In genomic region chr1:172200161-172200560, GRCm38 (mm10) we compare ENCODE assay signal across 13 mouse cellular contexts. TPM values are rescaled to one million over a fixed set of nuclear protein-coding genes. Genes with fewer than 3 reads are reported as not detected.
DNase-seq lines count a peak whose midpoint lies in the region; ATAC-seq and TF ChIP-seq lines count a peak whose summit lies in the region.
"Had no signal": no experiment of that assay in that cellular context is flagged by ENCODE, and none has a peak within 500 bp of the region (broad histone marks: within the 10 kb centered on the region; RNA-seq: fewer than 3 reads in every experiment).

No protein-coding gene starts in this region.

- DNase-seq in testis, postnatal 10 days (ENCODE audit: low spot score): peak; percentile 40
- DNase-seq in testis, postnatal 14 days (ENCODE audit: low spot score): no peak
- DNase-seq in left cerebral cortex, postnatal 36 days (ENCODE audit: low spot score in 2 of 2): no peak
- no peak for DNase-seq in kidney, postnatal 10 days
- DNase-seq: B cell, adult 2 months; gastrocnemius, postnatal 14 days; kidney, adult 2 months had no signal

- H3K4me1 ChIP-seq in heart, embryonic 13.5 days: peaks cover 47% of the 10 kb centered on the region
- H3K4me1 ChIP-seq in heart, embryonic 11.5 days (ENCODE audit: control insufficient read depth, insufficient read depth, low read length): peaks cover 44% of the 10 kb centered on the region
- peaks cover 52% of the 10 kb centered on the region for H3K4me1 ChIP-seq in hindbrain, embryonic 16.5 days (ENCODE audit: control insufficient read depth, insufficient read depth, low read depth, low read length)
- peaks cover 52% of the 10 kb centered on the region for H3K4me1 ChIP-seq in olfactory bulb, adult 2 months (ENCODE audit: control insufficient read depth, insufficient read depth, low read length)

- TF ChIP-seq POLR2A in olfactory bulb, adult 2 months (IDR thresholded peaks at IDR 0.05; ENCODE audit: insufficient read depth, low read depth, low read length): no peak

- H3K4me2 ChIP-seq in heart, embryonic 13.5 days: no peak overlapping the region
- no peak overlapping the region for H3K4me2 ChIP-seq in heart, embryonic 11.5 days
- H3K4me2 ChIP-seq in hindbrain, embryonic 16.5 days (ENCODE audit: low read length): 0 out of 2 replicates have a peak overlapping the region, but pooled peaks have one; percentile 9

- WGBS in heart, embryonic 13.5 days: 88% methylated on average over 5 of the region's 5 CpGs
- WGBS in heart, embryonic 11.5 days (ENCODE audit: insufficient replicate concordance): 84% methylated on average over 5 of the region's 5 CpGs
- 60% methylated on average over 5 of the region's 5 CpGs for WGBS in hindbrain, embryonic 16.5 days
- 41% methylated on average over 5 of the region's 5 CpGs for WGBS in olfactory bulb, adult 2 months

- H3K4me3 ChIP-seq in heart, embryonic 13.5 days: no peak overlapping the region
- no peak overlapping the region for H3K4me3 ChIP-seq in heart, embryonic 11.5 days (ENCODE audit: low read depth, low read length)
- no peak overlapping the region for H3K4me3 ChIP-seq in hindbrain, embryonic 16.5 days (ENCODE audit: low read length)
- no peak overlapping the region for H3K4me3 ChIP-seq in olfactory bulb, adult 2 months (ENCODE audit: insufficient read depth, low read depth, low read length)

- H3K9ac ChIP-seq in heart, embryonic 13.5 days: no peak overlapping the region
- H3K9ac ChIP-seq in heart, embryonic 11.5 days (ENCODE audit: low read depth, low read length): no peak overlapping the region
- peak overlapping the region; percentile 21; the same call in 1 of the 2 replicates for H3K9ac ChIP-seq in hindbrain, embryonic 16.5 days (ENCODE audit: low read depth, low read length)

- H3K27ac ChIP-seq in heart, embryonic 13.5 days (replicated peaks): peak overlapping the region; percentile 95; the same call in 1 of the 2 replicates
- H3K27ac ChIP-seq in heart, embryonic 11.5 days (ENCODE audit: low read depth, low read length): no peak overlapping the region
- H3K27ac ChIP-seq in hindbrain, embryonic 16.5 days (ENCODE audit: low read depth, low read length): peak overlapping the region; percentile 94
- peak overlapping the region; percentile 11; the same call in 1 of the 2 replicates for H3K27ac ChIP-seq in olfactory bulb, adult 2 months (ENCODE audit: insufficient read depth, low read depth, low read length)
- H3K27ac ChIP-seq: macrophage had no signal

- no peaks in the 10 kb centered on the region for H3K27me3 ChIP-seq in heart, embryonic 13.5 days (replicated peaks)
- H3K27me3 ChIP-seq in heart, embryonic 11.5 days (ENCODE audit: control insufficient read depth, insufficient read depth, low read length): no peaks in the 10 kb centered on the region
- H3K27me3 ChIP-seq in hindbrain, embryonic 16.5 days (replicated peaks; ENCODE audit: control insufficient read depth, insufficient read depth, low read length): no peaks in the 10 kb centered on the region

- H3K36me3 ChIP-seq in heart, embryonic 13.5 days: peaks cover 81% of the 10 kb centered on the region
- peaks cover 29% of the 10 kb centered on the region for H3K36me3 ChIP-seq in heart, embryonic 11.5 days (ENCODE audit: control insufficient read depth, insufficient read depth, low read length)
- peaks cover 34% of the 10 kb centered on the region for H3K36me3 ChIP-seq in hindbrain, embryonic 16.5 days (ENCODE audit: control insufficient read depth, insufficient read depth, low read length)

- no peak for TF ChIP-seq CTCF in olfactory bulb, adult 2 months (IDR thresholded peaks at IDR 0.05; ENCODE audit: insufficient read depth, low read depth, low read length)

- H3K9me3 ChIP-seq in heart, embryonic 13.5 days: no peaks in the 10 kb centered on the region
- no peaks in the 10 kb centered on the region for H3K9me3 ChIP-seq in heart, embryonic 11.5 days (replicated peaks; ENCODE audit: control insufficient read depth, low read length)
- H3K9me3 ChIP-seq in hindbrain, embryonic 16.5 days (ENCODE audit: control insufficient read depth, low read length): no peaks in the 10 kb centered on the region

- no peak for ATAC-seq in heart, embryonic 13.5 days (ENCODE audit: extremely low read depth, insufficient number of reproducible peaks, low FRiP score, low TSS enrichment)
- ATAC-seq in heart, embryonic 11.5 days (replicated peaks; ENCODE audit: insufficient number of reproducible peaks, low FRiP score, low TSS enrichment): no peak
- no peak for ATAC-seq in hindbrain, embryonic 16.5 days

- intact Hi-C loops in left cerebral cortex, postnatal 36 days (cut with DNase I): no loop called here

RNA-seq across cellular contexts. Expression of gene Pea15a, which starts 6.4 kb away (rescaled TPM):
- polyA plus RNA-seq in heart, embryonic 13.5 days (2015; fragmentation: Nextera tagmentation; extraction: Ambion mirVana): 169 and 180 TPM in 2 replicates
- polyA plus RNA-seq in heart, embryonic 11.5 days (2014; fragmentation: Nextera tagmentation; extraction: Ambion mirVana): 121 and 147 TPM in 2 replicates
- 538 and 563 TPM in 2 replicates for polyA plus RNA-seq in hindbrain, embryonic 16.5 days (2015; fragmentation: Nextera tagmentation; extraction: Ambion mirVana)
- polyA plus RNA-seq in olfactory bulb, adult 2 months (2012; ENCODE audit: insufficient read depth, insufficient read length, low replicate concordance, missing spikeins): 189 TPM in 1 of 2 replicates, not detected in the other
- total RNA-seq in left cerebral cortex, postnatal 36 days (2021): 100 to 1,000 TPM; 409 to 413 TPM

RNA-seq across cellular contexts. Expression of gene Casq1, which starts 19.5 kb away (rescaled TPM):
- 162 and 211 TPM in 2 replicates for polyA plus RNA-seq in heart, embryonic 13.5 days (2015; fragmentation: Nextera tagmentation; extraction: Ambion mirVana)
- polyA plus RNA-seq in heart, embryonic 11.5 days (2014; fragmentation: Nextera tagmentation; extraction: Ambion mirVana): 205 and 230 TPM in 2 replicates
- 1.5 and 5.5 TPM in 2 replicates for polyA plus RNA-seq in hindbrain, embryonic 16.5 days (2015; fragmentation: Nextera tagmentation; extraction: Ambion mirVana)
- not detected in 2 replicates for polyA plus RNA-seq in olfactory bulb, adult 2 months (2012; ENCODE audit: insufficient read depth, insufficient read length, low replicate concordance, missing spikeins)
- total RNA-seq in left cerebral cortex, postnatal 36 days (2021): 1 to 10 TPM in 1 of 2 experiments, under 1 TPM in 1; 0.67 to 1.0 TPM
- polyA plus RNA-seq: macrophage had no signal

RNA-seq across cellular contexts. Expression of gene Dcaf8, which starts 52.3 kb away (rescaled TPM):
- polyA plus RNA-seq in heart, embryonic 13.5 days (2015; fragmentation: Nextera tagmentation; extraction: Ambion mirVana): 106 and 108 TPM in 2 replicates
- 85.4 and 105 TPM in 2 replicates for polyA plus RNA-seq in heart, embryonic 11.5 days (2014; fragmentation: Nextera tagmentation; extraction: Ambion mirVana)
- polyA plus RNA-seq in hindbrain, embryonic 16.5 days (2015; fragmentation: Nextera tagmentation; extraction: Ambion mirVana): 86.6 and 91.6 TPM in 2 replicates
- 96.2 TPM in 1 of 2 replicates, not detected in the other for polyA plus RNA-seq in olfactory bulb, adult 2 months (2012; ENCODE audit: insufficient read depth, insufficient read length, low replicate concordance, missing spikeins)
- total RNA-seq in left cerebral cortex, postnatal 36 days (2021): 100 to 1,000 TPM; 113 to 124 TPM

RNA-seq across cellular contexts. Expression of gene Atp1a4, which starts 58.1 kb away (rescaled TPM):
- 0.21 and 0.52 TPM in 2 replicates for polyA plus RNA-seq in heart, embryonic 13.5 days (2015; fragmentation: Nextera tagmentation; extraction: Ambion mirVana)
- polyA plus RNA-seq in heart, embryonic 11.5 days (2014; fragmentation: Nextera tagmentation; extraction: Ambion mirVana): 0.31 and 0.35 TPM in 2 replicates
- 0.06 TPM in 1 of 2 replicates, not detected in the other for polyA plus RNA-seq in hindbrain, embryonic 16.5 days (2015; fragmentation: Nextera tagmentation; extraction: Ambion mirVana)
- not detected in 2 replicates for polyA plus RNA-seq in olfactory bulb, adult 2 months (2012; ENCODE audit: insufficient read depth, insufficient read length, low replicate concordance, missing spikeins)
- not detected for total RNA-seq in left cerebral cortex, postnatal 36 days (2021)
- total RNA-seq: left cerebral cortex, adult 8-10 months had no signal
- polyA plus RNA-seq: macrophage had no signal

Comparison
In these comparisons a context has a peak if more than half of its experiments do, and no peak if none do; other contexts are left out.
1. RNA of gene Casq1, which starts 19.5 kb away (polyA plus RNA-seq): 205 to 230 TPM in heart, embryonic 11.5 days and 162 to 211 TPM in heart, embryonic 13.5 days; 1.5 to 5.5 TPM in hindbrain, embryonic 16.5 days and not detected in olfactory bulb, adult 2 months; every median in the first group is over 10 times any median in the second.